Mouse (Mus musculus) embryonic facial prominence, embryonic 14.5 days (tissue): ENCODE results near the gene Col4a3. TPM values are rescaled to one million over a fixed set of nuclear protein-coding genes. Genes with fewer than 3 reads are reported as not detected.

ENCODE experiments used
- ATAC-seq: fragments of 200-750 bp; cut with Nextera tagmentation; 2 replicates; pipeline ENCODE4 v1.8.0; 2017; ENCODE audit warnings: low read depth, moderate number of reproducible peaks, moderate TSS enrichment
- DNase-seq: peaks from one replicate; pipeline ENCODE4 v3.0.0-alpha.2; 2015; ENCODE audit warnings: low spot score
- H3K27ac ChIP-seq: fragments of 300-500 bp; sonication (generic); replicated peaks from 2 replicates; pipeline ENCODE4 v1.5.1; 2014; ENCODE audit warnings: low read depth, mild to moderate bottlenecking, low read length, moderate library complexity
- H3K27me3 ChIP-seq: fragments of 300-500 bp; sonication (generic); replicated peaks from 2 replicates; pipeline ENCODE4 v1.6.1; 2014; ENCODE audit warnings: low read length; ENCODE audit not compliant: control insufficient read depth, insufficient read depth
- H3K36me3 ChIP-seq: fragments of 300-500 bp; sonication (generic); 2 replicates; pipeline ENCODE4 v1.6.1; 2014; ENCODE audit warnings: low read length, mixed read lengths; ENCODE audit not compliant: control insufficient read depth, insufficient read depth
- H3K4me1 ChIP-seq: fragments of 300-500 bp; sonication (generic); 2 replicates; pipeline ENCODE4 v1.6.1; 2014; ENCODE audit warnings: antibody characterized with exemption, low read length; ENCODE audit not compliant: control insufficient read depth, insufficient read depth
- H3K4me2 ChIP-seq: fragments of 300-500 bp; sonication (generic); 2 replicates; pipeline ENCODE4 v1.6.1; 2014; ENCODE audit warnings: low read depth, mild to moderate bottlenecking, low read length, moderate library complexity, mixed read lengths
- H3K4me3 ChIP-seq: fragments of 300-500 bp; sonication (generic); 2 replicates; pipeline ENCODE4 v1.5.1; 2014; ENCODE audit warnings: low read depth, mild to moderate bottlenecking, low read length
- H3K9ac ChIP-seq: fragments of 300-500 bp; sonication (generic); 2 replicates; pipeline ENCODE4 v1.6.1; 2014; ENCODE audit warnings: low read depth, mild to moderate bottlenecking, low read length, moderate library complexity, mixed read lengths
- H3K9me3 ChIP-seq: fragments of 300-500 bp; sonication (generic); 2 replicates; pipeline ENCODE4 v1.6.1; 2016; ENCODE audit warnings: low read length; ENCODE audit not compliant: control insufficient read depth
- WGBS: fragments of 180-500 bp; shearing (Covaris S2); extraction: QIAGEN DNeasy Blood & Tissue Kit; methylation state at CpG from one replicate; pipeline ENCODE4 v1.1.7; 2014; 5-methylcytosine and 5-hydroxymethylcytosine counted together
- polyA plus RNA-seq: library from polyadenylated mRNA; unstranded; fragments of >200 nt; fragmentation: Nextera tagmentation; extraction: Ambion mirVana; gene quantifications from 2 replicates; pipeline ENCODE4 v1.2.1, GENCODE M21; 2014

The Col4a3 gene
- polyA plus RNA-seq, 1 experiment from 2014 or later, result 0.24 TPM

DNA sequence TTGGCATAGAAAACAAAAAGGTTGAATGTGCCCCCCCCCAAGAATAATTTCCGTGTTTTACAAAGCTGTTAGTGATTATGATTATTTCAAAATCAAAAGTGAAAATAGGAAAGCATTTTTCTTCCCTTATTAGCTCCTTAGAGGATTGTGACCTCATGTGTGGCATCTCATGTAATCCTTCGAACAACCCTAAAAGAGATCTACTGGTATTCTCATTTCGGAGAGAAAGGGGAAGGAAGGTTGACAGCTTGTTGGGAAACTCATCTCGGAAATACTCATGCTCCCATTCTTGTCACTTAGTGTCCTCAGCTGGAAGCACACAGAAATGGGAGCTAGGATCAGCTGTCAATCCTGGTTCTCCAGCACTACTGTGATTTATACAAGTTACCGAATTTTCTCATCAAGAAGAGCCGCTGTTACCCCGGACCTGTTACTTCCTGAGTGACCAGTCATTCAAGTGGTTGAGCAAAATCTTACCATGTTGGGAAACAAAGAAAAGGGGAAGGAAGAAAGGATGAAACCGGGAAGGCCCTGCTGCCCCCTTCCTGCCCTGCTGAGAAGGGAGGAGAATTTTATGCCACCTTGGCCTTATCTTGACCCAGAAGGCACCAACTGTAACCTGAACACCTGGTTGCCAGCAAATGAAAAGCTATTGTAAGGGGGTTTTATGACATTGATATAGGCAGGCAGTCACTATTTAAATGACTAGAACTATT, 174.9 kb downstream of the Col4a3 start:
- H3K27me3 ChIP-seq, result no peaks in the 10 kb centered on the region
- no peak for ATAC-seq
- no peaks in the 10 kb centered on the region for H3K4me1 ChIP-seq
- no peaks in the 10 kb centered on the region for H3K9me3 ChIP-seq
- no peak overlapping the region for H3K4me2 ChIP-seq
- WGBS, result 94% methylated on average over 8 of the region's 8 CpGs
- no peak overlapping the region for H3K9ac ChIP-seq
- H3K27ac ChIP-seq, result no peak overlapping the region
- H3K4me3 ChIP-seq, result no peak overlapping the region
- DNase-seq, result no peak
- H3K36me3 ChIP-seq, result peaks cover 12% of the 10 kb centered on the region

- no peak for ATAC-seq
- DNase-seq, result no peak
- Histone ChIP-seq H3K4me2 (no peak overlapping the region), H3K36me3 (peaks cover 7% of the 10 kb centered on the region), H3K4me1 (no peaks in the 10 kb centered on the region), H3K9me3 (no peaks in the 10 kb centered on the region), H3K27ac (no peak overlapping the region), H3K9ac (no peak overlapping the region), H3K27me3 (no peaks in the 10 kb centered on the region), H3K4me3 (no peak overlapping the region)
- WGBS, result 94% methylated on average over 1 of the region's 1 CpGs
Measured at GRCm38 (mm10) chr1:82762274-82762673, 175.6 kb downstream of the Col4a3 start.

DNA sequence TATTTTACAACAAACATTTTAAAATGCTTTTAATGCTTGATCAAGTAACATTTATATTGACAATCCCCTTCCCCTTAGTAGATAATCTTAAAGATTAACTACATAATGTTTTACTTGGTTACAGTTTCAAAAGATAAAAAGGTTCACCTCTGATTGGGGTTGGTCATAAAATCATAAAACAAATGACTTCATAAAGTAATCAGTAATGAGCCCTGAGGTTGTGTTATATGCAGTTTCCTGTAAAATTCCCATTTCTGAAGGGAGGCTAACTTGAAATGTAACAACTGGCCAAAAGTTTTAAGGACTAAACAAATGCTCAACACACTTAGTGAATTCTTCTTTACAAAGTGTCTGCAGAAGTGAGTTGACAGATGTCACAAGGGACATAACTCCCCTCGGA, 179.5 kb downstream of the Col4a3 start:
- ATAC-seq (no peak), DNase-seq (no peak)
- no peaks in the 10 kb centered on the region for H3K27me3 ChIP-seq
- no peak overlapping the region for H3K4me3 ChIP-seq
- H3K27ac ChIP-seq, result no peak overlapping the region
- no peaks in the 10 kb centered on the region for H3K9me3 ChIP-seq
- WGBS, result 67% methylated on average over 1 of the region's 1 CpGs
- H3K9ac ChIP-seq, result no peak overlapping the region
- H3K36me3 ChIP-seq, result peaks cover 4% of the 10 kb centered on the region; the same call in 1 of the 2 replicates
- H3K4me2 ChIP-seq, result no peak overlapping the region
- no peaks in the 10 kb centered on the region for H3K4me1 ChIP-seq

GRCm38 (mm10) chr1:82766641-82767040, 179.9 kb downstream of the Col4a3 start:
- H3K4me3 ChIP-seq, result no peak overlapping the region
- DNase-seq (no peak), ATAC-seq (no peak)
- H3K4me1 ChIP-seq, result no peaks in the 10 kb centered on the region
- no peak overlapping the region for H3K27ac ChIP-seq
- no peak overlapping the region for H3K4me2 ChIP-seq
- peaks cover 4% of the 10 kb centered on the region; the same call in 1 of the 2 replicates for H3K36me3 ChIP-seq
- no peaks in the 10 kb centered on the region for H3K9me3 ChIP-seq
- WGBS, result 67% methylated on average over 4 of the region's 4 CpGs
- no peak overlapping the region for H3K9ac ChIP-seq
- no peaks in the 10 kb centered on the region for H3K27me3 ChIP-seq

GRCm38 (mm10) chr1:82768269-82768668, 181.5 kb downstream of the Col4a3 start, which contains the start of gene Tm4sf20:
Gene Tm4sf20 (minus strand): TSS chr1:82768461.
- Histone ChIP-seq H3K36me3 (no peaks in the 10 kb centered on the region), H3K27me3 (no peaks in the 10 kb centered on the region), H3K9me3 (no peaks in the 10 kb centered on the region), H3K4me1 (no peaks in the 10 kb centered on the region), H3K9ac (no peak within 1 kb of the TSS), H3K4me2 (no peak within 1 kb of the TSS), H3K27ac (no peak within 1 kb of the TSS), H3K4me3 (no peak within 1 kb of the TSS)
- WGBS, result 70% methylated on average over 5 of the region's 5 CpGs
- DNase-seq (no peak), ATAC-seq (no peak)

GRCm38 (mm10) chr1:82771022-82771586, 184.4 kb downstream of the Col4a3 start, which contains the start of gene Gm47791:
Gene Gm47791 (minus strand): TSS chr1:82771243.
- no peaks in the 10 kb centered on the region for H3K36me3 ChIP-seq
- H3K4me1 ChIP-seq, result no peaks in the 10 kb centered on the region
- no peaks in the 10 kb centered on the region for H3K27me3 ChIP-seq
- ATAC-seq (no peak), DNase-seq (no peak)
- H3K27ac ChIP-seq, result no peak within 1 kb of the TSS
- no peak within 1 kb of the TSS for H3K9ac ChIP-seq
- H3K4me3 ChIP-seq, result no peak within 1 kb of the TSS
- no peaks in the 10 kb centered on the region for H3K9me3 ChIP-seq
- H3K4me2 ChIP-seq, result no peak within 1 kb of the TSS
- WGBS, result 86% methylated on average over 10 of the region's 15 CpGs

Other genes with a start within 250 kb of the Col4a3 start
- 0.14 and 0.19 TPM in 2 replicates for gene Col4a4, start 72 bp upstream of the Col4a3 start, polyA plus RNA-seq
- gene Mff, start 138.0 kb downstream of the Col4a3 start, polyA plus RNA-seq, result 216 and 220 TPM in 2 replicates
- 0.11 TPM in 1 of 2 replicates, not detected in the other for gene Tm4sf20, start 181.5 kb downstream of the Col4a3 start, polyA plus RNA-seq
- gene Gm47791, start 184.3 kb downstream of the Col4a3 start, polyA plus RNA-seq, result not detected in 2 replicates